Mouse (Mus musculus) olfactory bulb, adult 2 months (tissue): ENCODE results near the gene Ina.

Experiments
- CTCF ChIP-seq: fragments of 200-500 bp; IDR thresholded peaks from 2 replicates; pipeline ENCODE4 v1.5.1; 2012; ENCODE audit warnings: low read depth, mild to moderate bottlenecking, low read length, moderate library complexity; ENCODE audit not compliant: insufficient read depth
- POLR2A ChIP-seq: fragments of 200-500 bp; IDR thresholded peaks from 2 replicates; pipeline ENCODE4 v1.6.1; 2012; ENCODE audit warnings: mild to moderate bottlenecking, low read depth, low read length, moderate library complexity; ENCODE audit not compliant: insufficient read depth

GRCm38 (mm10) chr19:47050271-47051032, 36.0 kb downstream of the Ina start, which contains the start of gene Pcgf6:
- TF ChIP-seq POLR2A (0 out of 2 replicates have a peak, but pooled peaks have one; percentile 27), CTCF (peak; percentile 28; the same call in 1 of the 2 replicates)
